Mouse (Mus musculus): ENCODE measurements around the gene Poc1a.

Poc1a gene

DNA sequence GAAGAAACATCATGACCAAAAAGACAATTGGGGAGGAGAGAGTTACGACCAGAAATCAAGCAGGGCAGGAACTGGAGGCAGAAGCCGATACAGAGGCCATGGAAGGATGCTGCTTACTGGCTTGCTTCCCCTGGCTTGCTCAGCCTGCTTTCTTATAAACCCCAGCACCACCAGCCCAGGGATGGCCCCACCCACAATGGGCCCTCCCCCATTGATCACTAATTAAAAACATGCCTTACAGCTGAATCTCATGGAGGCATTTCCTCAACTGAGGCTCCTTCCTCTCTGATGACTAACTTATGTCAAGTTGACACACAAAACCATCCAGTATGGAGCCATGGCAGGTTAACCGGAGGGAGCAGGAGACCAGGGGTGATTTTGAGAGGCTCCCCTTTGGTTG is 118.9 kb downstream of the Poc1a start:
- DNase-seq (ENCODE audit: low spot score in 2 of 2) = no peak

Data from right cerebral cortex, adult 2 months (tissue).